Mouse (Mus musculus) lung, postnatal 14 days (tissue): ENCODE data around the gene Acads.
"Not testable (repeated sequence)": the region's sequence is repeated elsewhere in the genome, so short reads cannot be mapped to it uniquely, and the experiment has no call there.

Experiments
- DNase-seq: peaks from one replicate; pipeline ENCODE4 v3.0.0; 2021

Gene Acads

GRCm38 (mm10) chr5:115116426-115116825 is 2.7 kb downstream of the Acads start:
- DNase-seq = no peak

GRCm38 (mm10) chr5:115114501-115114900 is 4.6 kb downstream of the Acads start:
- DNase-seq = no peak

- DNase-seq = no peak
Observed at GRCm38 (mm10) chr5:115113244-115113643, 5.9 kb downstream of the Acads start.

- no peak for DNase-seq
Observed at GRCm38 (mm10) chr5:115111156-115111555, 8.0 kb downstream of the Acads start.

GRCm38 (mm10) chr5:115103253-115103652 is 15.9 kb downstream of the Acads start:
- not testable (repeated sequence) for DNase-seq

GRCm38 (mm10) chr5:115102231-115102630 is 16.9 kb downstream of the Acads start:
- DNase-seq = no peak

GRCm38 (mm10) chr5:115100473-115100872 is 18.7 kb downstream of the Acads start:
- DNase-seq = no peak

GRCm38 (mm10) chr5:115099991-115100390 is 19.2 kb downstream of the Acads start:
- DNase-seq = peak; percentile 28

GRCm38 (mm10) chr5:115099530-115099929 is 19.6 kb downstream of the Acads start:
- DNase-seq = no peak

GRCm38 (mm10) chr5:115098195-115098594 is 21.0 kb downstream of the Acads start, which contains the start of gene Gm10401:
TSS of gene Gm10401 (minus strand) at chr5:115098295.
- no peak for DNase-seq

- no peak for DNase-seq
Observed at GRCm38 (mm10) chr5:115091776-115092175, 27.4 kb downstream of the Acads start.

GRCm38 (mm10) chr5:115091015-115091414 is 28.1 kb downstream of the Acads start:
- no peak for DNase-seq

- no peak for DNase-seq
Observed at GRCm38 (mm10) chr5:115089592-115090268, 29.4 kb downstream of the Acads start.

- no peak for DNase-seq
Observed at GRCm38 (mm10) chr5:115085675-115086074, 33.5 kb downstream of the Acads start.

- DNase-seq = no peak
Observed at GRCm38 (mm10) chr5:115083492-115083891, 35.7 kb downstream of the Acads start.

GRCm38 (mm10) chr5:115081636-115082035 is 37.5 kb downstream of the Acads start:
- no peak for DNase-seq

- DNase-seq = peak; percentile 83
Observed at GRCm38 (mm10) chr5:115076144-115076901, 42.8 kb downstream of the Acads start.

- no peak for DNase-seq
Observed at GRCm38 (mm10) chr5:115074749-115075148, 44.4 kb downstream of the Acads start.

GRCm38 (mm10) chr5:115073306-115073705 is 45.8 kb downstream of the Acads start:
- DNase-seq = not testable (repeated sequence)

- DNase-seq = peak; percentile 41
Observed at GRCm38 (mm10) chr5:115072143-115072542, 47.0 kb downstream of the Acads start.

- DNase-seq = peak; percentile 34
Observed at GRCm38 (mm10) chr5:115071096-115071901, 47.8 kb downstream of the Acads start.

- no peak for DNase-seq
Observed at GRCm38 (mm10) chr5:115070457-115070856, 48.7 kb downstream of the Acads start.

GRCm38 (mm10) chr5:115069611-115070010 is 49.5 kb downstream of the Acads start:
- DNase-seq = no peak
